Mouse (Mus musculus): ENCODE results near the gene Psmg1. TPM values are rescaled to one million over a fixed set of nuclear protein-coding genes. Genes with fewer than 3 reads are reported as not detected.

The Psmg1 gene
- polyA plus RNA-seq, 1 experiment from 2014 or later: 62.0 TPM

DNA sequence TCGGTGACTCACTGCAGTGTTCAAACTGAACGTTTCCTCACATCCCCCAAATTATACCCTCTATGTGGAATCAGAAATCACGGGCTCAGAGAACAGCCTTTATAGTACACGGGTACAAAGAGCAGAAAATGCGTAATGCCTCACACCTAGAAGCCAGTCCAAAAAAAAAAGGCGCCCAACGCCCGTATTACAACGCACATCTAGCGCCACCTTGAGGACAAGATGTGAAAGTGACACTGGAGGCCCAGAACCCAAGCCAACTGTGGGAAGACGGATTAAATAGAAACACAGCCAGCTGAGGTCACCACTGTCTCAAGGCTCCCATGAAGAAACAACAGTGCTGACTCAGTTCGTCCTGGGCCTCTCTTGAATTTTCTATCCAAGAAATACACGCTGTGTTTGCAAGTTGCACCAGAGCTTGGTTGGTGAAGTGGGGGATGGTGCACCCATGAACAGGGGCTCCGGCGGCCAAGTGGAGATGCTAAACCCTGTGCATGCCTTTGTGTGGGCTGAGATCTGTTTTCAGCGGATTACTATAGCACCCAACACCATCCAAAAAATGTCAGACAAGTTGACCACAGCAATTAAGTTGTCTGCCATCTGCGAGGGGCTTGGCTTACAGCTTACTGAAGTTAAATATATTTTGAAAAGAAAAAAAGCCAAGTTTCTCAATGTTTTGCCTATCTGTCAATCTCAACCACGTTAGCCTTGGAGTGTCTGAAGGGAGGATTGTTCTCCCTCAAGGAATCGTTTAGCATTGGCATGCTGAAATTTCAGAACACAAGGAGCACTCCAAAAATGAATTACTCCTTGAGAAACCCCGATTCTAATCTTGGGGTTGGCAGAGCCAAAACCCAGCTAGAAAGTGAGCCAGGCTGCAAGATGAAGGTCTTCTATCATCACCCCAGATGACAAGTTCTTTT is 45.1 kb downstream of the Psmg1 start:
- Histone ChIP-seq H3K4me1 (replicated peaks; ENCODE audit: control insufficient read depth, insufficient read depth, low read length) (peaks cover 3% of the 10 kb centered on the region; the same call in 1 of the 2 replicates), H3K27ac (ENCODE audit: low read length) (no peak overlapping the region), H3K9me3 (ENCODE audit: control insufficient read depth, low read length) (no peaks in the 10 kb centered on the region), H3K9ac (replicated peaks; ENCODE audit: low read depth, low read length) (no peak overlapping the region), H3K36me3 (ENCODE audit: control insufficient read depth, insufficient read depth) (no peaks in the 10 kb centered on the region), H3K4me2 (ENCODE audit: low read length) (0 out of 2 replicates have a peak overlapping the region, but pooled peaks have one; percentile 8), H3K4me3 (replicated peaks; ENCODE audit: low read length) (no peak overlapping the region), H3K27me3 (replicated peaks; ENCODE audit: control insufficient read depth, insufficient read depth, low read length) (no peaks in the 10 kb centered on the region)
- peak; percentile 57 for ATAC-seq
- 16% methylated on average over 20 of the region's 20 CpGs for WGBS

DNA sequence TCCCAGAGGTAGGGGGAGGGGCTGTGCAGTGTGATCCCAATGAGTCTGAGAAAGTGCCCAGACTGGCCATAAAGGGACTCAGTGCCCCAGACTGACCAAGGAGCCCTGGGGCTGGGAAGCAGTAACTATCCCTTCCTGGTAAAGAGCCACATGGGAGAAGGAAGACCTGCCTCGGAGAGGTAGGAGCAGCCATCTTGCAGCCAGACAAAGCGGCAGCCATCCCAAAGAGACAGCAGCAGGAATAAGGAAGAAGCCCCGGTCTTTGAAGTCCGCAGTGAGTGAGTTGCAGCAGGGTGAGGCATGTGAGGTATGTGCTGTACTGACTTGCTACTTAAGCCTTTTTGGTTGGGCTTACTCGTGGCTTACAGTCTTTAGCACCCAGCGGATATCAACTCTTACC is 47.6 kb downstream of the Psmg1 start:
- ATAC-seq: no peak
- peaks cover 3% of the 10 kb centered on the region; the same call in 1 of the 2 replicates for H3K4me1 ChIP-seq (replicated peaks; ENCODE audit: control insufficient read depth, insufficient read depth, low read length)
- WGBS: 91% methylated on average over 6 of the region's 6 CpGs
- peaks cover 3% of the 10 kb centered on the region; the same call in 1 of the 2 replicates for H3K9me3 ChIP-seq (ENCODE audit: control insufficient read depth, low read length)
- H3K4me2 ChIP-seq (ENCODE audit: low read length): no peak overlapping the region
- H3K36me3 ChIP-seq (ENCODE audit: control insufficient read depth, insufficient read depth): no peaks in the 10 kb centered on the region
- H3K27me3 ChIP-seq (replicated peaks; ENCODE audit: control insufficient read depth, insufficient read depth, low read length): no peaks in the 10 kb centered on the region
- no peak overlapping the region for H3K27ac ChIP-seq (ENCODE audit: low read length)
- H3K4me3 ChIP-seq (replicated peaks; ENCODE audit: low read length): no peak overlapping the region
- no peak overlapping the region for H3K9ac ChIP-seq (replicated peaks; ENCODE audit: low read depth, low read length)

DNA sequence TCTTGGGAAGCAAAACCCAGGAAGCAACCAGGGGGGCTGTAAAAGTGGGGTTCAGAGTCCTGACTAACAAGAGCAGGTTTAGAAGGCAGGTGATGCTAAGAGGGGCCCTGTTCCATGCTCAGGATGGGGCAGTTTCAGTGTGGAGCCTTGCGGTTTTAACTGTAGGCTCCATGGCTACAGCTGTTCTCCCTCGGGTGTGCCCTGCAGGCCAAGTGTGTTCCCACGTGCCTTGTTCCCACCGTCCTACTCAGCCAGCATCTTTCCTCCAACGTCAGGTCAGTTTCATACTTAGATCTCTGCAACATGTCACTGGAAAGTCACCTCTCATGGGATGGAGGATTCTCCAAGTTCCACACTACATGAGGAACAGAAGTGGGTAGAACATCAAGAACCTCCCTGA is 49.2 kb downstream of the Psmg1 start:
- no peak overlapping the region for H3K27ac ChIP-seq (ENCODE audit: low read length)
- no peaks in the 10 kb centered on the region for H3K27me3 ChIP-seq (replicated peaks; ENCODE audit: control insufficient read depth, insufficient read depth, low read length)
- no peak overlapping the region for H3K4me3 ChIP-seq (replicated peaks; ENCODE audit: low read length)
- 89% methylated on average over 5 of the region's 5 CpGs for WGBS
- no peaks in the 10 kb centered on the region for H3K36me3 ChIP-seq (ENCODE audit: control insufficient read depth, insufficient read depth)
- H3K4me1 ChIP-seq (replicated peaks; ENCODE audit: control insufficient read depth, insufficient read depth, low read length): peaks cover 3% of the 10 kb centered on the region; the same call in 1 of the 2 replicates
- no peak overlapping the region for H3K9ac ChIP-seq (replicated peaks; ENCODE audit: low read depth, low read length)
- no peak for ATAC-seq
- no peak overlapping the region for H3K4me2 ChIP-seq (ENCODE audit: low read length)
- peaks cover 11% of the 10 kb centered on the region for H3K9me3 ChIP-seq (ENCODE audit: control insufficient read depth, low read length)

DNA sequence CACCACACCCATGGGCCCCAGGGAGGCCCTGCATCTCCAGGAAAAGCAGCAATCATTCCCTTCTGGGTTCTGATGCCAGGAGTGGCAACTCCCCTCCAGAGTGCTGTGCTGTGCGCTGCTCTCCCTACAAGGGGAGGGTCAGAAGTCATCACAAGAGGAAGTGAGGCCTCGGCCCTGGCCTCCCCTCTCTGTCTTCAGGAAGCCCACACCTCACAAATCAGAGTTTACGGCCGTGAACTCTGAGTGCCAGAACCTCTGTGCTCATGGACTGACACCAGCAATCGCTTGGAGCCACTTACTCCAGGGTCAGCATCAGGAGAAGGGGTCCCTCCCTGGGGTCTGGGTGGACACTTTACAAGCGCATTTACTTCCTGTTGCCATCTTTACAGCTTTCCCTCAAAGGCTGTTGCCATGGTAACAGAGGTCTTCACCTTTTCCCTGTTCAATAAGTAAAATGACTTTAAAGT is 55.2 kb downstream of the Psmg1 start:
- Histone ChIP-seq H3K27me3 (replicated peaks; ENCODE audit: control insufficient read depth, insufficient read depth, low read length) (no peaks in the 10 kb centered on the region), H3K4me1 (replicated peaks; ENCODE audit: control insufficient read depth, insufficient read depth, low read length) (no peaks in the 10 kb centered on the region), H3K4me3 (replicated peaks; ENCODE audit: low read length) (no peak overlapping the region), H3K36me3 (ENCODE audit: control insufficient read depth, insufficient read depth) (no peaks in the 10 kb centered on the region), H3K9ac (replicated peaks; ENCODE audit: low read depth, low read length) (no peak overlapping the region), H3K9me3 (ENCODE audit: control insufficient read depth, low read length) (peaks cover 11% of the 10 kb centered on the region), H3K4me2 (ENCODE audit: low read length) (no peak overlapping the region), H3K27ac (ENCODE audit: low read length) (no peak overlapping the region)
- 65% methylated on average over 6 of the region's 6 CpGs for WGBS
- no peak for ATAC-seq

DNA sequence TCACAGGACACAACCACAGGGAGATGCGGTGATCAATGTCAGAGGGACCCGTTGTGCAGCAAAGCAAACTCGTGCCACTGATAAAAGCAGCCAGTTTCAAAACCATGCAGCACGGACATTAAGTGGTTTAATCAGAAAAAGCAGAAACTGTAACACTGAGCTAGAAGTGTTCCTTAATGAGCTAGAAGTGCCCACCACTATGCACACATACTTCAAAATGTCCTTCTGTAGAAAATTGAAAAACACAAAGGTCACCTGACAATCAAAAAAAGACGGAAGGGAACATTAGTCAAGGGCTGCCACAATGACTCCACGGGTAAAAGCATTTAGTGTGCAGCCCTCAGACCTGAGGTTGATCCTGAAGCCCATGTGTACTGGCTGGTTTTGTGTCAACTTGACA is 57.9 kb downstream of the Psmg1 start:
- Histone ChIP-seq H3K27ac (ENCODE audit: low read length) (no peak overlapping the region), H3K27me3 (replicated peaks; ENCODE audit: control insufficient read depth, insufficient read depth, low read length) (no peaks in the 10 kb centered on the region), H3K4me3 (replicated peaks; ENCODE audit: low read length) (no peak overlapping the region), H3K4me1 (replicated peaks; ENCODE audit: control insufficient read depth, insufficient read depth, low read length) (no peaks in the 10 kb centered on the region), H3K4me2 (ENCODE audit: low read length) (no peak overlapping the region), H3K36me3 (ENCODE audit: control insufficient read depth, insufficient read depth) (no peaks in the 10 kb centered on the region), H3K9ac (replicated peaks; ENCODE audit: low read depth, low read length) (no peak overlapping the region), H3K9me3 (ENCODE audit: control insufficient read depth, low read length) (peaks cover 6% of the 10 kb centered on the region)
- WGBS: 68% methylated on average over 6 of the region's 6 CpGs
- no peak for ATAC-seq

DNA sequence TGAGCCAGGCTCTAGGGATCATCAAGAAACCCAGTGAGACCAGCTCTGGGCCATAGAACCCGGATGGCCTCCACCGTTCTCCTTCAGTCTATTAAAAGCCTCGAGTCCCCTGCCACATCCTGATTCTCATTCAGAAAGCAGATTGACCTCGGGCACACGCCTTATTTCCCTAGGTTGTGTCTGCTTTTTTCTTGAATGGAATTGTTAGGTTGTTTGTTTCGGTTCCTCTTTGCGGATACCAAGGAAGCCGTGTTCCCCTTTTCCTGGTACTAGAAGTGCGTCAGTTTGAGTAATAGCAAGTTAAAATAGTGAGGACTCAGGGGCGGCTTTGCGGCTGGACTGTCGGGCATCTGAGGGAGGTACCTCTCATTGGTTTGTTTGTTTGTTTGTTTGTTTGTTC is 59.3 kb downstream of the Psmg1 start:
- Histone ChIP-seq H3K27me3 (replicated peaks; ENCODE audit: control insufficient read depth, insufficient read depth, low read length) (no peaks in the 10 kb centered on the region), H3K27ac (ENCODE audit: low read length) (no peak overlapping the region), H3K4me2 (ENCODE audit: low read length) (no peak overlapping the region), H3K9ac (replicated peaks; ENCODE audit: low read depth, low read length) (no peak overlapping the region), H3K9me3 (ENCODE audit: control insufficient read depth, low read length) (no peaks in the 10 kb centered on the region), H3K4me3 (replicated peaks; ENCODE audit: low read length) (no peak overlapping the region), H3K4me1 (replicated peaks; ENCODE audit: control insufficient read depth, insufficient read depth, low read length) (no peaks in the 10 kb centered on the region), H3K36me3 (ENCODE audit: control insufficient read depth, insufficient read depth) (no peaks in the 10 kb centered on the region)
- ATAC-seq: no peak
- WGBS: 91% methylated on average over 12 of the region's 12 CpGs

Small RNA genes lying within 50 kb of the gene (microRNA-seq; reads per million reads assigned to microRNA genes)
- gene Gm27833: not detected

Other genes with a start within 250 kb of the Psmg1 start
- 218 and 229 TPM in 2 replicates for gene Brwd1, start 91.6 kb upstream of the Psmg1 start, polyA plus RNA-seq (2015; fragmentation: Nextera tagmentation; extraction: Ambion mirVana)
- 432 and 519 TPM in 2 replicates for gene Hmgn1, start 136.8 kb upstream of the Psmg1 start, polyA plus RNA-seq (2015; fragmentation: Nextera tagmentation; extraction: Ambion mirVana)
- gene Wrb, start 154.4 kb upstream of the Psmg1 start, polyA plus RNA-seq (2015; fragmentation: Nextera tagmentation; extraction: Ambion mirVana): 188 and 197 TPM in 2 replicates
- gene Lca5l, start 201.3 kb upstream of the Psmg1 start, polyA plus RNA-seq (2015; fragmentation: Nextera tagmentation; extraction: Ambion mirVana): 0.76 and 1.2 TPM in 2 replicates
- 1.0 and 2.1 TPM in 2 replicates for gene Sh3bgr, start 209.5 kb upstream of the Psmg1 start, polyA plus RNA-seq (2015; fragmentation: Nextera tagmentation; extraction: Ambion mirVana)
- gene B3galt5, start 244.8 kb upstream of the Psmg1 start, polyA plus RNA-seq (2015; fragmentation: Nextera tagmentation; extraction: Ambion mirVana): 1.5 and 2.2 TPM in 2 replicates